Mouse (Mus musculus) embryonic facial prominence, embryonic 11.5 days (tissue): ENCODE data around the gene Grk6. TPM values are rescaled to one million over a fixed set of nuclear protein-coding genes. Genes with fewer than 3 reads are reported as not detected.

ENCODE experiments used
- ATAC-seq: fragments of 200-750 bp; cut with Nextera tagmentation; replicated peaks from 2 replicates; pipeline ENCODE4 v1.8.0; 2017; ENCODE audit warnings: low read depth; ENCODE audit not compliant: insufficient number of reproducible peaks, low FRiP score, low TSS enrichment
- DNase-seq: peaks from one replicate; pipeline ENCODE4 v3.0.0-alpha.2; 2015; ENCODE audit warnings: low spot score
- H3K27ac ChIP-seq: fragments of 300-500 bp; sonication (generic); replicated peaks from 2 replicates; pipeline ENCODE4 v1.5.1; 2014; ENCODE audit warnings: mild to moderate bottlenecking, low read depth, low read length, control low read depth
- H3K27me3 ChIP-seq: fragments of 300-500 bp; sonication (generic); 2 replicates; pipeline ENCODE4 v1.6.1; 2014; ENCODE audit warnings: mild to moderate bottlenecking, low read length, moderate library complexity, mixed read lengths; ENCODE audit not compliant: control insufficient read depth, insufficient read depth
- H3K36me3 ChIP-seq: fragments of 300-500 bp; sonication (generic); replicated peaks from 2 replicates; pipeline ENCODE4 v1.6.1; 2014; ENCODE audit warnings: low read depth, mild to moderate bottlenecking, low read length, moderate library complexity, mixed read lengths; ENCODE audit not compliant: control insufficient read depth, insufficient read depth
- H3K4me1 ChIP-seq: fragments of 300-500 bp; sonication (generic); 2 replicates; pipeline ENCODE4 v1.6.1; 2014; ENCODE audit warnings: low read length, mixed read lengths; ENCODE audit not compliant: control insufficient read depth, insufficient read depth
- H3K4me2 ChIP-seq: fragments of 300-500 bp; sonication (generic); 2 replicates; pipeline ENCODE4 v1.6.1; 2014; ENCODE audit warnings: low read depth, mild to moderate bottlenecking, control low read depth, low read length, moderate library complexity
- H3K4me3 ChIP-seq: fragments of 300-500 bp; sonication (generic); 2 replicates; pipeline ENCODE4 v1.5.1; 2014; ENCODE audit warnings: low read depth, low read length, control low read depth
- H3K9ac ChIP-seq: fragments of 300-500 bp; sonication (generic); replicated peaks from 2 replicates; pipeline ENCODE4 v1.6.1; 2014; ENCODE audit warnings: mild to moderate bottlenecking, control low read depth, low read length
- H3K9me3 ChIP-seq: fragments of 300-500 bp; sonication (generic); replicated peaks from 2 replicates; pipeline ENCODE4 v1.6.1; 2016; ENCODE audit warnings: mild to moderate bottlenecking, low read length, inconsistent platforms, mixed read lengths; ENCODE audit not compliant: control insufficient read depth
- WGBS: fragments of 180-500 bp; shearing (Covaris S2); extraction: QIAGEN DNeasy Blood & Tissue Kit; methylation state at CpG from one replicate; pipeline ENCODE4 v1.1.7; 2014; 5-methylcytosine and 5-hydroxymethylcytosine counted together
- polyA plus RNA-seq: library from polyadenylated mRNA; unstranded; fragments of >200 nt; fragmentation: Nextera tagmentation; extraction: Ambion mirVana; gene quantifications from 2 replicates; pipeline ENCODE4 v1.2.1, GENCODE M21; 2014

The Grk6 gene
- polyA plus RNA-seq, 1 experiment from 2014 or later: 50.4 TPM

GRCm38 (mm10) chr13:55448131-55448530 is 3.3 kb downstream of the Grk6 start:
- DNase-seq (no peak), ATAC-seq (no peak)
- Histone ChIP-seq H3K27ac (no peak overlapping the region), H3K4me1 (peaks cover 10% of the 10 kb centered on the region), H3K27me3 (no peaks in the 10 kb centered on the region), H3K9ac (no peak overlapping the region), H3K4me3 (no peak overlapping the region), H3K36me3 (peaks cover 9% of the 10 kb centered on the region), H3K4me2 (no peak overlapping the region), H3K9me3 (no peaks in the 10 kb centered on the region)
- WGBS: 90% methylated on average over 5 of the region's 5 CpGs

GRCm38 (mm10) chr13:55449205-55449604 is 4.3 kb downstream of the Grk6 start:
- Histone ChIP-seq H3K9ac (no peak overlapping the region), H3K27ac (no peak overlapping the region), H3K27me3 (no peaks in the 10 kb centered on the region), H3K9me3 (no peaks in the 10 kb centered on the region), H3K36me3 (peaks cover 13% of the 10 kb centered on the region), H3K4me3 (no peak overlapping the region), H3K4me2 (no peak overlapping the region), H3K4me1 (peaks cover 10% of the 10 kb centered on the region)
- DNase-seq (no peak), ATAC-seq (no peak)
- WGBS: 96% methylated on average over 9 of the region's 9 CpGs

- DNase-seq (no peak), ATAC-seq (no peak)
- H3K9ac ChIP-seq: no peak overlapping the region
- H3K4me3 ChIP-seq: no peak overlapping the region
- no peaks in the 10 kb centered on the region for H3K9me3 ChIP-seq
- no peaks in the 10 kb centered on the region for H3K27me3 ChIP-seq
- 88% methylated on average over 16 of the region's 17 CpGs for WGBS
- no peak overlapping the region for H3K4me2 ChIP-seq
- H3K36me3 ChIP-seq: peaks cover 14% of the 10 kb centered on the region
- H3K27ac ChIP-seq: no peak overlapping the region
- H3K4me1 ChIP-seq: peaks cover 10% of the 10 kb centered on the region
Measured at GRCm38 (mm10) chr13:55449679-55450441, 5.0 kb downstream of the Grk6 start.

- Histone ChIP-seq H3K27me3 (no peaks in the 10 kb centered on the region), H3K9ac (no peak overlapping the region), H3K4me1 (peaks cover 10% of the 10 kb centered on the region), H3K36me3 (peaks cover 14% of the 10 kb centered on the region), H3K9me3 (no peaks in the 10 kb centered on the region), H3K27ac (no peak overlapping the region), H3K4me2 (no peak overlapping the region), H3K4me3 (no peak overlapping the region)
- 92% methylated on average over 11 of the region's 11 CpGs for WGBS
- DNase-seq (no peak), ATAC-seq (no peak)
Measured at GRCm38 (mm10) chr13:55450511-55450980, 5.7 kb downstream of the Grk6 start.

- Histone ChIP-seq H3K4me2 (no peak overlapping the region), H3K9ac (no peak overlapping the region), H3K27me3 (no peaks in the 10 kb centered on the region), H3K4me1 (peaks cover 8% of the 10 kb centered on the region), H3K27ac (no peak overlapping the region), H3K9me3 (no peaks in the 10 kb centered on the region), H3K36me3 (peaks cover 15% of the 10 kb centered on the region), H3K4me3 (no peak overlapping the region)
- DNase-seq: no peak
- 88% methylated on average over 10 of the region's 10 CpGs for WGBS
- no peak for ATAC-seq
Measured at GRCm38 (mm10) chr13:55451296-55451695, 6.4 kb downstream of the Grk6 start.

- DNase-seq (no peak), ATAC-seq (no peak)
- Histone ChIP-seq H3K4me2 (no peak overlapping the region), H3K4me1 (peaks cover 1% of the 10 kb centered on the region; the same call in 1 of the 2 replicates), H3K27ac (no peak overlapping the region), H3K36me3 (peaks cover 16% of the 10 kb centered on the region), H3K27me3 (no peaks in the 10 kb centered on the region), H3K9me3 (no peaks in the 10 kb centered on the region), H3K9ac (no peak overlapping the region), H3K4me3 (no peak overlapping the region)
- WGBS: 95% methylated on average over 16 of the region's 16 CpGs
Measured at GRCm38 (mm10) chr13:55451785-55452549, 7.1 kb downstream of the Grk6 start.

- Histone ChIP-seq H3K4me1 (peaks cover 5% of the 10 kb centered on the region; the same call in 1 of the 2 replicates), H3K4me2 (no peak overlapping the region), H3K27ac (no peak overlapping the region), H3K36me3 (peaks cover 10% of the 10 kb centered on the region), H3K27me3 (no peaks in the 10 kb centered on the region), H3K9ac (no peak overlapping the region), H3K9me3 (no peaks in the 10 kb centered on the region), H3K4me3 (no peak overlapping the region)
- WGBS: 39% methylated on average over 2 of the region's 2 CpGs
- DNase-seq: no peak
- no peak for ATAC-seq
Measured at GRCm38 (mm10) chr13:55462965-55463364, 18.1 kb downstream of the Grk6 start.
